Mouse (Mus musculus) embryonic facial prominence, embryonic 10.5 days (tissue): Measurements from ENCODE around the gene Tpcn2. TPM values are rescaled to one million over a fixed set of nuclear protein-coding genes. Genes with fewer than 3 reads are reported as not detected.

Experiments used
- DNase-seq: peaks from one replicate; pipeline ENCODE4 v3.0.0-alpha.2; 2017; ENCODE audit warnings: low spot score
- H3K27ac ChIP-seq: fragments of 300-500 bp; sonication (generic); replicated peaks from 2 replicates; pipeline ENCODE4 v1.5.1; 2016; ENCODE audit warnings: mild to moderate bottlenecking
- H3K27me3 ChIP-seq: fragments of 300-500 bp; sonication (generic); replicated peaks from 2 replicates; pipeline ENCODE4 v1.6.1; 2016; ENCODE audit warnings: low read depth, mild to moderate bottlenecking; ENCODE audit not compliant: poor library complexity, severe bottlenecking
- H3K36me3 ChIP-seq: fragments of 300-500 bp; sonication (generic); replicated peaks from 2 replicates; pipeline ENCODE4 v1.6.1; 2016; ENCODE audit warnings: mild to moderate bottlenecking, moderate library complexity
- H3K4me1 ChIP-seq: fragments of 300-500 bp; sonication (generic); 2 replicates; pipeline ENCODE4 v1.6.1; 2016
- H3K4me3 ChIP-seq: fragments of 300-500 bp; sonication (generic); 2 replicates; pipeline ENCODE4 v1.5.1; 2016; ENCODE audit warnings: mild to moderate bottlenecking, moderate library complexity
- H3K9me3 ChIP-seq: fragments of 300-500 bp; sonication (generic); 2 replicates; pipeline ENCODE4 v1.6.1; 2016; ENCODE audit warnings: mild to moderate bottlenecking
- WGBS: fragments of 180-500 bp; shearing (Covaris S2); methylation state at CpG from one replicate; pipeline ENCODE4 v1.1.7; 2016; 5-methylcytosine and 5-hydroxymethylcytosine counted together
- polyA plus RNA-seq: library from polyadenylated mRNA; unstranded; fragments of >200 nt; fragmentation: Nextera tagmentation; extraction: Ambion mirVana; gene quantifications from 2 replicates; pipeline ENCODE4 v1.2.1, GENCODE M21; 2016

Gene Tpcn2
- 6.5 TPM in 2 replicates for polyA plus RNA-seq

GRCm38 (mm10) chr7:145283487-145284187 is at the start of gene Tpcn2:
Gene Tpcn2 (minus strand): TSS chr7:145284011.
- H3K4me1 ChIP-seq, result peaks cover 30% of the 10 kb centered on the region

GRCm38 (mm10) chr7:145332376-145333041 is 48.7 kb upstream of the Tpcn2 start:
- H3K9me3 ChIP-seq, result no peaks in the 10 kb centered on the region
- 83% methylated on average over 1 of the region's 1 CpGs for WGBS

More at GRCm38 (mm10) chr7:145283487-145284187, at the start of gene Tpcn2:
- Histone ChIP-seq H3K9me3 (no peaks in the 10 kb centered on the region), H3K4me3 (peak within 1 kb of the TSS; percentile 59), H3K36me3 (peaks cover 15% of the 10 kb centered on the region), H3K27me3 (no peaks in the 10 kb centered on the region), H3K27ac (peak within 1 kb of the TSS; percentile 80)
- peak; percentile 94 for DNase-seq
- 4% methylated on average over 18 of the region's 18 CpGs for WGBS

GRCm38 (mm10) chr7:145330641-145331040 is 46.8 kb upstream of the Tpcn2 start:
- DNase-seq, result no peak
- Histone ChIP-seq H3K9me3 (no peaks in the 10 kb centered on the region), H3K4me3 (no peak overlapping the region), H3K27ac (no peak overlapping the region), H3K36me3 (no peaks in the 10 kb centered on the region), H3K4me1 (peaks cover 8% of the 10 kb centered on the region), H3K27me3 (no peaks in the 10 kb centered on the region)
- 80% methylated on average over 2 of the region's 2 CpGs for WGBS

More at GRCm38 (mm10) chr7:145332376-145333041, 48.7 kb upstream of the Tpcn2 start:
- Histone ChIP-seq H3K4me3 (no peak overlapping the region), H3K36me3 (no peaks in the 10 kb centered on the region), H3K27ac (no peak overlapping the region), H3K4me1 (peaks cover 8% of the 10 kb centered on the region), H3K27me3 (no peaks in the 10 kb centered on the region)
- no peak for DNase-seq

GRCm38 (mm10) chr7:145329982-145330381 is 46.2 kb upstream of the Tpcn2 start:
- no peaks in the 10 kb centered on the region for H3K9me3 ChIP-seq
- no peak for DNase-seq
- WGBS, result 57% methylated on average over 2 of the region's 2 CpGs
- no peak overlapping the region for H3K4me3 ChIP-seq
- H3K27ac ChIP-seq, result peak overlapping the region; percentile 48; the same call in 1 of the 2 replicates
- H3K36me3 ChIP-seq, result no peaks in the 10 kb centered on the region
- peaks cover 8% of the 10 kb centered on the region for H3K4me1 ChIP-seq
- no peaks in the 10 kb centered on the region for H3K27me3 ChIP-seq

- no peak for DNase-seq
Measured at GRCm38 (mm10) chr7:145325697-145326096, 41.9 kb upstream of the Tpcn2 start.

GRCm38 (mm10) chr7:145323607-145324006 is 39.8 kb upstream of the Tpcn2 start:
- Histone ChIP-seq H3K36me3 (no peaks in the 10 kb centered on the region), H3K4me1 (peaks cover 4% of the 10 kb centered on the region; the same call in 1 of the 2 replicates), H3K27me3 (no peaks in the 10 kb centered on the region), H3K27ac (no peak overlapping the region), H3K4me3 (no peak overlapping the region), H3K9me3 (no peaks in the 10 kb centered on the region)
- 31% methylated on average over 4 of the region's 4 CpGs for WGBS
- no peak for DNase-seq

More at GRCm38 (mm10) chr7:145325697-145326096, 41.9 kb upstream of the Tpcn2 start:
- Histone ChIP-seq H3K36me3 (no peaks in the 10 kb centered on the region), H3K4me1 (peaks cover 11% of the 10 kb centered on the region), H3K27ac (no peak overlapping the region), H3K9me3 (no peaks in the 10 kb centered on the region), H3K4me3 (no peak overlapping the region), H3K27me3 (no peaks in the 10 kb centered on the region)
- 57% methylated on average over 2 of the region's 2 CpGs for WGBS

- Histone ChIP-seq H3K36me3 (no peaks in the 10 kb centered on the region), H3K4me3 (no peak overlapping the region), H3K4me1 (peaks cover 4% of the 10 kb centered on the region; the same call in 1 of the 2 replicates), H3K9me3 (no peaks in the 10 kb centered on the region), H3K27me3 (0 out of 2 replicates have a peak, but pooled peaks cover 3% of the 10 kb centered on the region), H3K27ac (no peak overlapping the region)
- DNase-seq, result no peak
- 75% methylated on average over 3 of the region's 3 CpGs for WGBS
Measured at GRCm38 (mm10) chr7:145319481-145319880, 35.7 kb upstream of the Tpcn2 start.

- no peaks in the 10 kb centered on the region for H3K4me1 ChIP-seq
- 0 out of 2 replicates have a peak, but pooled peaks cover 3% of the 10 kb centered on the region for H3K27me3 ChIP-seq
- DNase-seq, result no peak
- 56% methylated on average over 4 of the region's 4 CpGs for WGBS
- H3K4me3 ChIP-seq, result no peak overlapping the region
- no peak overlapping the region for H3K27ac ChIP-seq
- H3K36me3 ChIP-seq, result no peaks in the 10 kb centered on the region
- no peaks in the 10 kb centered on the region for H3K9me3 ChIP-seq
Measured at GRCm38 (mm10) chr7:145317522-145317921, 33.7 kb upstream of the Tpcn2 start.

GRCm38 (mm10) chr7:145314785-145315411 is 31.1 kb upstream of the Tpcn2 start, which contains the start of gene Mrgprd:
Gene Mrgprd (plus strand): TSS chr7:145314835.
- no peak within 1 kb of the TSS for H3K4me3 ChIP-seq
- H3K4me1 ChIP-seq, result no peaks in the 10 kb centered on the region
- H3K9me3 ChIP-seq, result no peaks in the 10 kb centered on the region
- no peak for DNase-seq
- H3K27ac ChIP-seq, result no peak within 1 kb of the TSS
- 92% methylated on average over 6 of the region's 6 CpGs for WGBS
- no peaks in the 10 kb centered on the region for H3K36me3 ChIP-seq
- H3K27me3 ChIP-seq, result 0 out of 2 replicates have a peak, but pooled peaks cover 3% of the 10 kb centered on the region

- Histone ChIP-seq H3K27ac (no peak overlapping the region), H3K36me3 (no peaks in the 10 kb centered on the region), H3K4me3 (no peak overlapping the region), H3K4me1 (peaks cover 9% of the 10 kb centered on the region; the same call in 1 of the 2 replicates), H3K27me3 (0 out of 2 replicates have a peak, but pooled peaks cover 7% of the 10 kb centered on the region), H3K9me3 (no peaks in the 10 kb centered on the region)
- DNase-seq, result no peak
- 87% methylated on average over 3 of the region's 3 CpGs for WGBS
Measured at GRCm38 (mm10) chr7:145312137-145312536, 28.3 kb upstream of the Tpcn2 start.

GRCm38 (mm10) chr7:145310526-145310925 is 26.7 kb upstream of the Tpcn2 start:
- Histone ChIP-seq H3K27me3 (0 out of 2 replicates have a peak, but pooled peaks cover 7% of the 10 kb centered on the region), H3K9me3 (no peaks in the 10 kb centered on the region), H3K36me3 (no peaks in the 10 kb centered on the region), H3K4me3 (no peak overlapping the region), H3K4me1 (peaks cover 9% of the 10 kb centered on the region; the same call in 1 of the 2 replicates), H3K27ac (no peak overlapping the region)
- WGBS, result 81% methylated on average over 5 of the region's 5 CpGs
- no peak for DNase-seq

GRCm38 (mm10) chr7:145309877-145310276 is 26.1 kb upstream of the Tpcn2 start:
- Histone ChIP-seq H3K36me3 (no peaks in the 10 kb centered on the region), H3K27ac (no peak overlapping the region)
- WGBS, result 78% methylated on average over 1 of the region's 1 CpGs

More at GRCm38 (mm10) chr7:145309877-145310276, 26.1 kb upstream of the Tpcn2 start:
- 0 out of 2 replicates have a peak, but pooled peaks cover 7% of the 10 kb centered on the region for H3K27me3 ChIP-seq
- H3K4me3 ChIP-seq, result no peak overlapping the region
- H3K4me1 ChIP-seq, result peaks cover 9% of the 10 kb centered on the region; the same call in 1 of the 2 replicates
- no peak for DNase-seq
- H3K9me3 ChIP-seq, result no peaks in the 10 kb centered on the region
